Mouse (Mus musculus): ENCODE measurements around the gene Traf1. TPM values are rescaled to one million over a fixed set of nuclear protein-coding genes. Genes with fewer than 3 reads are reported as not detected.
A peak's percentile ranks its signal among the peaks of the same experiment; 100 is the strongest.

The Traf1 gene
- total RNA-seq, 2 experiments from 2014 or later = 0.41 to 1.7 TPM

DNA sequence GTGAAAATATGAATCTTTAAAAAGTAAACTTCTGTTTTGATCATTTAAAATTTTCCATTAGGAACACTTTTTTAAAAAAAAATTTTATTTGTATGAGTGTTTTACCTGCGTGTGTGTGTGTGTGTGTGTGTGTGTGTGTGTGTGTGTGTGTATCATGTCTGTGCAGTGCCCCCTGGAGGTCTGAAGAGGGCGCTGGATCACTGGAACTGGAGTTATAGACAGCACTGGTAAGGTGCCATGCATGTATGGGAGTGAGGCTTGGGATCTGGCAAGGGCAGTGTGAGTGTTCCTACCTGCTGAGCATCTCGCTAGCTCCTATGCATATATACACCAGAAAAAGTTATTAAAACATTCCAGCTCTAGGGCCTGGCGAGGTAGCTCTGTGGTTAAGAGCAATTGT is 59.8 kb downstream of the Traf1 start:
- no peak for DNase-seq

DNA sequence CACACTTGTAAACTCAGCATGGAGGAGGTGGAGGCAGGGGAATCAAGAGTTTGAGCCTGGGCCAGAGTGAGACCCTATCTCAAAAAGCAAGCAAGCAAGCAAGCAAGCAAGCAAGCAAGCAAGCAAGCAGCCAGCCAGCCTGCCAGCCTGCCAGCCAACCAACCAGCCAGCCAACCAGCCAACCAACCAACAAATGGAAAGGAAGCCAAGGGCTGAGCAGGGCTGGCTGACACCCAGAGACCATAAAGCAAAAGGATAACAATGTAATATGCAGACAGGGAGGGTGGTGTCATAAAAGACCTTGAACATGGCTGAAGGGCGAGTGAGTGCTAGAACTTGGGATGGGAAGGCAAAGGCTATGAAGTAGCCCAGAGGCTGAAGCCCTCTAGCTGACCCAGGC is 61.2 kb downstream of the Traf1 start:
- DNase-seq = no peak

DNA sequence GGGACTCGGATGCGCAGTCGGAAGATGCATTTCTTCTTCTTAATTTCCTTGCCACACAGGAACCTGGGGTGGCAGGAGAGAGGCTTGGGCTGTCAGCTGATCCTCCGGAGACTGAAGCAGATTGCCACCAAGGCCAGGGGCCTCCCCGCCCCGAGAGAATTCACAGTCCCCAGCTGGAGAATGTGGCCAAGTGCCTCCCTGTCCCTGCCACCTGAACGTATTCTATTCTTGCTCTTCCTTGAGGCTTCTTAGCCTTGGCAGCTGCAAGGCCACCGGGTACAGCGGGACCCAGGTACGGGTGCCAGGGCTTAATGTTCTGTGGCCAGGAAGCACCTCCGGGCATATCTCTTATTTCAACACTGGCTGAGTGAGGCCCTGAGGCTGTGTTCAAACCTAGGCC is 61.9 kb downstream of the Traf1 start:
- no peak for DNase-seq

DNA sequence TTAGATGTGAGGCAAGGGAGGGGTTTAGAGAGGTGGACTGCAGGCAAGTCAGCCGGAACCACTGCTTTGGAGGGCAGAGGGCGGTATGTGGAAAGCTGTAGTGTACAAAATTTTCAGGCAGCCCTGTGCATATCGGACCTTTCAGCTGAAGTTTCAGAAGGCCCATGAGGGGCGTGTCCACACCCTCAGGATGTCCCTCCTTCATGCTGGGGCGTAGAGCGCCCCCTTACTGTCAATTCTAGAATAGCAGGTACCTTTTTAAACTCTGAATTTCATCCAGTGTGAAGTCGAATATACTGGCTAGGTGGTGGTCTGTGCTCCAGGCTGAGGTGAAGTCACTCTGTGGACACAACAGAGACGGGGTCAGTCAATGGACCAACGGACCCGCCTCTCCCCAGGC is 63.8 kb downstream of the Traf1 start:
- DNase-seq = peak; percentile 37

DNA sequence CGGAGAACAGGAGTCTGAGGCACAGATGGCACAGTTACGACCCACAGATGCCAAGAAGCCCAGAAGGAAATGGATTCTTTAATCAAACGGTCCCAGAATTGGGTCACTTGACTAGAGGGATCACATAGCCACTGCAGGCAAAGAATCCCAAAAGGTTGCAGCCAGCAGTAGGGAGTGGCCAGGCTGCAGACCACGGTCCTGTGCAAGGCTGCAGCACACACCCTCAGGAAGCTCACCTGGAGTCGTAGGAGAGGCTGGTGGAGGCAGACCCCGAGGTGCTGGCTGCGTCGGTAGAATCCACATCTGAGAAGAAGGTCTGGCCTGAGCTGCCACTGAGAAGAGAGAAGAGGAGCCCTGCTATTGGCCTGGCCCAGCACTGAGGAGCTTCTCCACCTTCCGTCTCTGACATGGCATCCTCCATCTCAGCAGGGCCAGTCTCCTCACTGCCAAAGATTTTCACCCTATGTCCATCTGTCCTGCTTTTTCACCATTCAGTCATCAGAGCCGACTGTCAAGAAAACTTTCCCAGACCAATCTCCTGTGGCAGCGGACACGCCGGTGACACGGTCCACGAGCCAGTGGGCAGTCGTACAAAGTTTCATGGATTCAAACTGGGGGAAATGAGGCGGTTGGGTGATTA is 64.6 kb downstream of the Traf1 start:
- DNase-seq = no peak

DNA sequence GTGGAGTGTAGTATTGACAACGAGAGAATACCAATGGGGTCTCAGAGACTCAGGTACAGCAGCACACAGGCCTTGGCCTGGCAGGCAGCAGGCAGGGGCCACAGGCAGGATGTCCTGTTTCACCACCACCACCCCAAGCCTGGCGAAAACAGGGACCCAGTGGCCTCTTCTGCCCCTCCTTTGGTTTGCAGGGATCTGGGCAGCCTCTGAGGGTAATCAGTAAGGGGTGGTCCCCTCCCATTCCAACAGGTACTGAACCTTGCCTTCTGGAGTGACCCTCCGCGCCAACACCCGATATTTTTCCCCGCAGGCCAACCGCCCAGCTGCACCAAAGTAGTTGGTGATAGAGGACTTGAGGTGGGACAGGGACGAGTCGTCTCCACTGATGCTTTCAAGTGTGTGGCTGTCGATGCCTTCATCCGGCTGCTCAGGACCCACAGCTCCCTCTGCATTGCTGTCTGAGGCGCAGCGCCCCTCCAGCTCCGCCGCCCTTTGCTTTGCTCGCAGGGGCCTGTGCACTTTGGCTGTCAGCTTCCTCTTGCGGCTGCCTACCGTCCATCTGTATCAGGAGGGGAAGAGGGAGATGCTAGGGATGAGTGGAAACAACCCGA is 66.0 kb downstream of the Traf1 start:
- DNase-seq = no peak

DNA sequence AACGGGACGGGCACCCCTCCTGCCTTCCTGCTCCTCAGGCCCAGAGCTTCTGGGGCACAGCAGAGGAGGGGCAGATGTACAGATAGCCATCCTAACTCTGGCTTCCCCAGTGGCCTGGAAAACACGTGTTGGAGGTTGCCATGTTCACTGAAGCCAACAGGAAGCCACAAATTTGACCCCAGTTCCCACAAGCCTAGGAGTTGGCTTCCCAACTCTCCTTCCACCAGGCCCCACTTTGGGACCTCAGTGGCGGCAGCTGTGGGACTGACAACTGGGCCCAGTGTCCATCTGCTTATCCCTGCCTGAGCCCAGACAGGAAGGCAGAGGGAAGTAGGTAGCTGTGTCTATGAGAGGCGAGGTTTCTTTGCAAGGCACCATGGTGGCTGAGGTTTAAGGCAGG is 67.6 kb downstream of the Traf1 start:
- no peak for DNase-seq

Other genes starting within 250 kb of the Traf1 start
- gene Gapvd1, start 206.5 kb downstream of the Traf1 start, total RNA-seq (2021) = 10 to 100 TPM; 53.5 to 59.8 TPM
- 100 to 1,000 TPM; 417 to 448 TPM for gene Hspa5, start 189.8 kb downstream of the Traf1 start, total RNA-seq (2021)
- 10 to 100 TPM; 16.2 to 18.4 TPM for gene Rabepk, start 161.9 kb downstream of the Traf1 start, total RNA-seq (2021)
- gene Fbxw2, start 135.5 kb downstream of the Traf1 start, total RNA-seq (2021) = 10 to 100 TPM; 56.9 to 61.8 TPM
- not detected for gene Gm34653, start 128.8 kb downstream of the Traf1 start, total RNA-seq (2021)
- gene Cutal, start 87.4 kb downstream of the Traf1 start, total RNA-seq (2021) = under 1 TPM; 0.41 to 0.90 TPM
- gene Psmd5, start 86.8 kb downstream of the Traf1 start, total RNA-seq (2021) = 10 to 100 TPM; 17.1 to 17.7 TPM
- 1 to 10 TPM; 6.2 to 6.6 TPM for gene Phf19, start 47.7 kb downstream of the Traf1 start, total RNA-seq (2021)
- gene Hc, start 99.7 kb upstream of the Traf1 start, total RNA-seq (2021) = under 1 TPM in 1 of 2 experiments, not detected in 1; 0.07 TPM
- under 1 TPM; 0.16 to 0.21 TPM for gene AI182371, start 139.8 kb upstream of the Traf1 start, total RNA-seq (2021)
- gene Cntrl, start 147.7 kb upstream of the Traf1 start, total RNA-seq (2021) = 10 to 100 TPM; 14.5 to 14.8 TPM
- 100 to 1,000 TPM; 154 to 165 TPM for gene Rab14, start 239.3 kb upstream of the Traf1 start, total RNA-seq (2021)